Mouse (Mus musculus): ENCODE measurements around the gene Zbtb21.
"Not testable (repeated sequence)": the region's sequence is repeated elsewhere in the genome, so short reads cannot be mapped to it uniquely, and the experiment has no call there.

Gene Zbtb21

DNA sequence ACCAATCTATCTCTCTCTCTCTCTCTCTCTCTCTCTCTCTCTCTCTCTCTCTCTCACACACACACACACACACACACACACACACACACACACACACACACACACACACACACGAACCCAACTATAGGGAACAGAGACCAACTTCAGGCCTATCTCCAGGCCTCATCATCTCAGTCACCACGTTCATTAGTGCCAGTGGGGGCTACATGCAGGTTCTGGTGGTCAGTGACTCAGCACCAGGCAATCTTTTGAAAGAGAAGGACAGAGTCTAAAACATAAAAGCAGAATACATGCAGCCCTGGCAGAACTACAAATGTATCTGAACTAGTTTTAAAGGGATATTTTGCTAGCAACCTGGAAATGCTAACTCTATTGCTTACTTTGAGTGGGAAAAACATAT, 15.4 kb downstream of the Zbtb21 start:
- not testable (repeated sequence) for DNase-seq (ENCODE audit: low spot score)

DNA sequence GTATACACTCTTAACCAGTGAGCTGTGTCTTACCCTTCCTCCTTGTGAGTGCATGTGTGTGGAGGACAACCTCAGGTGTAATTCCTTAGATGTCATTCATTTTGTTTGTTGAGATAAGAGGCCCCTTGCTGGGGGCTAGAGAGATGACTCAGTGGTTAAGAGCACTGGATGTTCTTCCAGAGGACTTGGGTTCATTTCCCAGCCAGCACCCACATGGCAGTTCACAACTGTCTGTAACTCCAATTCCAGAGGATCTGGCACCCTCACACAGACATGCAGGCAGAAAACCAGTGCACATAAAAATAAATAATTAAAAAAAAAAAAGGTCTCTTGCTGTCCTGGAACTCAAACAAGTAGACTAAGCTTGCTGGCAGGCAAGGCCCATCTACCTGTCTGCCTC, 20.6 kb downstream of the Zbtb21 start:
- DNase-seq (ENCODE audit: low spot score), result no peak

- DNase-seq (ENCODE audit: low spot score), result no peak
These were observed 21.9 kb downstream of the Zbtb21 start for GRCm38 (mm10) chr16:97940471-97940973.

DNA sequence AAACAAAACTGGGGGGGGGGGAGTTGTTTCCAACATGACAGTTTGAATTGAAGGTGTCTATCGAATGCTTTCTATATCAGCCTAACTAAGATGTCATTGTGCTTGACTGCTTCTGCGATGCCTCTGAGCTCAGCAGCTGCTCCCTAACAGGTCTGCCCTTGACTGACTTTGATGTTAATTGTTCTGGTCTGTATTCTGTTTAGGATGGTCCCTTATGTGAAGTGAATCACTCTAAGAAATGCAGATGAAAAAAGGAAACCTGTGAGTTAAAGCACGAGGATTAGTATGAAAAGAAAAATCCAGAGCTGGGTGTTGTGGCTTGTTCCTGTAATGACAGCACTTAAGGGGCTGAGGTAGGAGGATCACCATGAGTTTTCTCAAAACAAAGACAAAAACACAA, 26.6 kb downstream of the Zbtb21 start:
- DNase-seq (ENCODE audit: low spot score), result no peak

DNA sequence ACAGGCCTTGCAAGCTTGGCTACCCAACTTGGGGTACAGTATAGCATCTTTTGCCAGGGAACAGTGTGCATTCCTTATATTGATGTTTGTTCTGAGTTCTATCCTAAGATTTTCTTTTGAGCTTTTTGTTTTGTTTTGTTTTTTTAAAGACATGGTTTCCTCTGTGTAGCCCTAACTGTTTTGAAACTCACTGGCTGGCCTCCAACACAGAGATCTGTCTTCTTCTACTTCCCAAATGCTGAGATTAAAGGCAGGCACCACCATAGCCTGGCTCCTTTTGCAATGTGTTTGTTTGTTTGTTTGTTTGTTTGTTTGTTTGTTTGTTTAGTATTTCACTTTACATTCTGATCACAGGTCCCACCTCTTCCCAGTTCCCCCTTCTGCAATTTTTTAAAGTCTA, 32.2 kb downstream of the Zbtb21 start:
- DNase-seq (ENCODE audit: low spot score), result peak; percentile 37

- DNase-seq (ENCODE audit: low spot score), result peak; percentile 36
These were observed 32.9 kb downstream of the Zbtb21 start for GRCm38 (mm10) chr16:97929520-97929919.

DNA sequence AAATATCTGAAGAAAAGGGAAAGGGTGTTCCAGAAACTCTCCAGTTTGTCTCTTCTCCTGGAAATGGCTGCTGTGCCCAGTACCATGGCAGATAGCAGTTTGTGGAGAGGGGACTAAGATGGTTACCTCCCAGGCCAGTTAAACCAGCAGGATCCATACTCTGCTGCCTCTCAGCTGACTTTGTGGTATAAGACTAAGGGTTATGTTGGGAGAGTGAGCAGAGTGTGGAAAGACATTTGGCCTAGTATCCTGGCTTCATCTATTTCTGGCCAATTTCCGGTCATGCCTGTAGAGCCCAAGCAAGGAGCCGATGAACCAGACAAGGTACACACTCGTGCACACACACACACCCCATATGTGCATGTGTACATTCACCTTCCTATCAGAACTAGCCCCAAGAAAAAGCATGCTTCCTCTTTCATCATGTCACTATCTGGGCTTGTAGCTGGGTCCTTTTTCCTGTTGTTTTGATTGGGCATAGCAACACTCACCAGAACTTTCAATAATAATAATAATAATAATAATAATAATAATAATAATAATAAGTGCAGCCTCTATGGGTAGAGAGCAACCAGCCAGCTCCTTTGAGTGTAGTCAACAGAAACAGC, 35.0 kb downstream of the Zbtb21 start:
- no peak for DNase-seq (ENCODE audit: low spot score)

DNA sequence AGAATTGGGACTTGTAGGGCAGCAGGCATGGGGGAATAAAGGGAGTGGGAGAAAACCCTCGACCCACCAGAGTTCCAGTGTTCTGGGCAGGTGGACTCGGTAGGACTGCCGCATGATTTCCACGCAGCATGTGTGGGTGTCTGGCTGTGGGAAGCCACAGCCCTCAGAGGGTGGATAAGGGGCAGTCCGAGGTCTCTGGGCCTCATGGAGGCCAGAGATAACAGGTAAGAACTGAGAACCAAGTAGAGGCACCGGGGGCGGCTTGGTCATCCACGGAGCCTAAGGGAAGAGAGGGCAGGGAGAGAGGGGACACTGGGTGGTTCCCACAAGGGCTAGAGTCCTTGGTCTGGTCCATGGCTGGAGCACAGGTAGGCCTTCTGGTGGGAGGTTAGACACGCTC, 36.0 kb downstream of the Zbtb21 start:
- no peak for DNase-seq (ENCODE audit: low spot score)

DNA sequence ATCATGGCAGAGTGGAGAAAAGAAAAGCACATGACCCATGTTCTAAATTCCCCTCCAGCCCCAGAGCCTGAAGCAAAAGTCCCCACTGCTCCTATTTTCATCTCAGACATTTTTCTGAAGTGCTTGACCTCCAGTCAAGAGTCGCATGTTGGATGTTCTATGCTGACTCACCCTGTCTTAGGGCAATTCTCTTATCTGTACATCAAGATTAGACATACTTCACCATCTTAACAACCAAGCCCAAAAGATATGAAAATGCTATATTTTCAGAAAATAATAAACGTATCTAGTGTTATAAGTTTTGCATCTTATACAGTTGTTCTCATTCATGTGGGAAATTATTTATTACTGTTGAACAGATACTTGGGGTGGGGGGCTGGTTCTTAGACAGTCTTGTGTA, 36.7 kb downstream of the Zbtb21 start:
- DNase-seq (ENCODE audit: low spot score), result no peak

DNA sequence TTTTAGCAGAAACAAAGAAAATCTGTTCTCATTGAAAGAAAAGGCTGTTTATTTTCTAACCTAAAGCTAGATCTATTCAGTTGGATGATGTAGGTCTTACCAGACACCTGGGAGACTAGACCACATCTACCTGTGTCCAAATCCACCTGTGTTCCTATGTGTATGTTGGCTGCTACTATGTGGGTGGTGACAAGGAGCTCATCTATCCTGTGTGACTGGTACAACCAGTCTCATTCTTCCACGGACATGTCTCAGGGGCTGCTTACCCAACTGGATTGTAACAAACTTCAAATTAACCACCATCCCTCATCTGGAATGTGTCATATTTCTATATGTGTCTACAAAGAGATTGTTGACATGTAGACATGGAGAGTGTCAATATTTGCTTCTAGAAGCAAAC, 38.7 kb downstream of the Zbtb21 start:
- DNase-seq (ENCODE audit: low spot score), result peak; percentile 19

- no peak for DNase-seq (ENCODE audit: low spot score)
These were observed 39.7 kb downstream of the Zbtb21 start for GRCm38 (mm10) chr16:97922779-97923126.

GRCm38 (mm10) chr16:97921961-97922778, 40.3 kb downstream of the Zbtb21 start:
- peak; percentile 90 for DNase-seq (ENCODE audit: low spot score)

- no peak for DNase-seq (ENCODE audit: low spot score)
These were observed 41.8 kb downstream of the Zbtb21 start for GRCm38 (mm10) chr16:97920621-97921020.

GRCm38 (mm10) chr16:97919793-97920192, 42.6 kb downstream of the Zbtb21 start:
- DNase-seq (ENCODE audit: low spot score), result no peak

GRCm38 (mm10) chr16:97912873-97913272, 49.5 kb downstream of the Zbtb21 start:
- DNase-seq (ENCODE audit: low spot score), result no peak

- DNase-seq (ENCODE audit: low spot score), result no peak
These were observed 53.1 kb downstream of the Zbtb21 start for GRCm38 (mm10) chr16:97909356-97909755.

DNA sequence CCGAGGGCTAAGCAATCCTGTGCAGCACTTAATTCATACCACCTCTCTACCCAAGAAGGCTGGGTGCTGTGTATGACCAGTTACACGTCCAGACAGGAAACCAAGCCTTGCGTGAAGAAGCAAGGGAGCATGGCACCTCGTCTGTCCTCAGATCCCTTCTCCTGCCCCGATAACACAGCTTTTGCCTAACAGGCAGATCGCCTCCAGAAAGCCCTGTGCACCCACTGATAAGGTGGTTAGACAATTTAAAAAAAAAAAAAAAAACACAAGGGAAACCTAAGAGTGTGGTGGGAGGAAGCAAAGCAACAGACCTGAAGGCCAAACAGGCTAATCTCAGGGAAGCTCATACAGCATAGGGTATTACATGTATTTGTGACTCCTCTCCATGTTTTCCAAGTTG, 54.9 kb downstream of the Zbtb21 start:
- no peak for DNase-seq (ENCODE audit: low spot score)

GRCm38 (mm10) chr16:97906337-97906736, 56.1 kb downstream of the Zbtb21 start:
- DNase-seq (ENCODE audit: low spot score), result no peak

- DNase-seq (ENCODE audit: low spot score), result no peak
These were observed 56.9 kb downstream of the Zbtb21 start for GRCm38 (mm10) chr16:97905449-97905991.

GRCm38 (mm10) chr16:97904035-97904434, 58.4 kb downstream of the Zbtb21 start:
- DNase-seq (ENCODE audit: low spot score), result no peak

DNA sequence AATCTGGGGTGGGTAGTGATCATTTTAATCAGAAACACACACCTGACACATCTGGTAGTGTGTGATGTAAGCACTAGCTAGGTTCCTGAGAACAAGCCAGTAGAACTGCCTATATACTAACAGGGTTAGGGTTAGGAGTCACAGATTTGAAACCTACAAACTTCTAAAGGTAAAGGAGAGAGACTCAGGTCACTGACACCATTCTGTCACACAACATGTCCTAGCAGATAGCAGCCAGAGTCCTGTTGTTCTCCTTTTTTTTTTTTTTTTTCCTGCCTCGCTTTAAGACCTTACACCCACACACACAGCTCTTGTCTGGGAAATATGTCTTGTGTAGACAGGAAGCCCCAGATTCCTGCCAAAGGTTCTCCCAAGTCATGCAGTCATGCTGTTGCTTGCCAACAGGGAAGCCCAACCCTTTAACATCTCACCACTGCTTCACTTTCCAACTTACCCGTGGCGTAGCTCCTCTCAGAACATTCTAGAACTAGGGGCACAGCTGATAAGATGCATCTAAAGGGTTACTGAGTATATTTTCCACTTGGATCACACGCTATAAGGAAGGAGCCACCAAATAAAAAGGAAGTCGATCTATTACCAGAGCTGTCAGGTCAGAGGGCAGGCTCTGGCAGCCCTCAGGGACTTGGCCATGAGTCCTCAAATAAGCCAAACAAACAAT, 64.9 kb downstream of the Zbtb21 start:
- DNase-seq (ENCODE audit: low spot score), result peak; percentile 73

Data from urinary bladder, postnatal 14 days (tissue).